Mouse (Mus musculus) erythroblast, embryonic 14.5 days (primary cell): ENCODE results near the gene Sarnp.

Experiments
- GATA1 ChIP-seq: IDR thresholded peaks from 2 replicates; pipeline ENCODE4 v1.6.1; 2012; ENCODE audit warnings: low read length, inconsistent platforms, mixed read lengths
- TAL1 ChIP-seq: IDR thresholded peaks from 3 replicates; pipeline ENCODE4 v1.6.1; 2012; ENCODE audit warnings: low read length, inconsistent platforms, mixed read lengths

DNA sequence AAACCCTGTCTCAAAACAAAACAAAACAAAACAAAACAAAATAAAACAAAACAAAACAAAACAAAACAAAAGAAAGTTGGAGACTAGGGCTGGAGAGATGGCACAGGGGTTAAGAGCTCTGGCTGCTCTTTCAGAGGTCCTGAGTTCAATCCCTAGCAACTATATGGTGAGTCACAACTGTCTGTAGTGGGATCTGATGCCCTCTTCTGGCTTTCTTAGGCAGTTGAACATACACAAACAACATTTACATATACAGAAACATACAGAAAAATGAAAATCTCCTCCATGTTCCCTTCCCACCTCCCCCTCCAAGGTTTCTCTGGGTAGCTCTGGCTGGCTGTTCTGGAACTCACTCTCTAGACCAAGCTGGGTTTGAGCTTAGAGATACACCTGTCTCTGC, 25.1 kb upstream of the Sarnp start:
- no peak for TF ChIP-seq TAL1
- no peak for TF ChIP-seq GATA1
